Mouse (Mus musculus) left cerebral cortex, postnatal 25 days (tissue): ENCODE measurements at regions not wholly inside any gene's neighbourhood (a gene's known extent, or its start where the extent isn't known, plus 50 kb on each side); places are given as distances from the start of the nearest gene placed in this dataset.
A peak's percentile ranks its signal among the peaks of the same experiment; 100 is the strongest.

ENCODE experiments used
- DNase-seq, 2 experiments: peaks; one replicate each; pipeline ENCODE4 v3.0.0; 2022; ENCODE audit warnings: low spot score in 2 of 2, mixed read lengths in 1 of 2
- intact Hi-C: fragments of 180-260 bp; cut with DNase I; formaldehyde crosslinking; loops from one replicate; pipeline ENCODE4 v1.15.1; 2025

DNA sequence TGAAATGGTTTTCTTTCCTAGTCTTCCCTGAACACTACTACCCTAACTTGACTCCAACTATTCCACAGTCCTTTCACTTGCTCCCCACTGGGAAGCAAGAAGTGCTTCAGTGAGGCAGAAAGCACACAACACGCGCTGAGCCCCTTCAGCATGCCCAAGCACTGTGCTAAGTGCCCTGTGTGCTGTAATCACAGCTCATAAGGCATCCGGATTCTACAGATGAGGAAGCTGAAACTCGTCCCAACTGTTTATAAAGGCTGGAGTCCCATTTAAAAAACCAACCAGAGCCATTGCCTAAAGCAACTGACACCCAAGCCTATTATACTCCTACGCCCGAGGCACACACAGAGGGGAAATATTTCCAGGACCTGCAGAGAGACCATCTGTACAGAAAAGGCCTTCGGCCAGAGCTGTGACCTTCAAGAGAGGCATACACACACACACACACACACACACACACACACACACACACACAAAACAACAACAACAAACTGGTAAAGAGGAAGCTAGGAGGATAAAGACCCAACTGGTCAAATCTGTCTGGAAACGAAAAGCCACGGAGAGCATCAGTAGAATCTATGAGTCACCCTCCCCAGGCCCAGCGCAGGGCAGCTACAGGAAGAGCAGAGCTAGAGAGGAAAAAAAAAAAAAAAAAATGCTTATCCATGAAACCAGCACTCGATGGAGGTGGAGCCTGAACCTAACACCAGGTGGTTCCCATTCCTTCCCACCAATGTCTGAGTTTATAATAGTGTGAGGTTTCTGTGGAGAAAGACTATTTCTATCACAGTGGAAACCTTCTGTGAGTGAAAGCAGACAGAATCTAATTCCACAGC is 315.4 kb upstream of the Jmjd1c start:
- intact Hi-C loops: no loop called here

DNA sequence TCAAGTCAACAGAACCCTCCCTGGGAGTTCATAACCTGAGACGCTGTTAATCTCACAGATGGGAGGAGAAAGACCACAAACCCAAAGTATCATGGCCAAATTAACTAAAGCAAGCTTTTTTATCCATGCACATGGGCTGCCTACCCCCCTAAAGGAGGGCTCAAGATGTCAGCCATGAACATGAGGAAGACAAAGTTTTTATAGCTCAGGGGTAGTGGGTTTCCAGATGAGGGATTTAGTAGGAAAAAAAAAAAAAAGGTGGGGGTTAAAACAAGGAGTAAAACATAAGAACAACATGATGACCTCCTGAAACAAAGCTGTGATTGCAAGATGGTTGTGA is 314.8 kb upstream of the Jmjd1c start:
- intact Hi-C loops: no loop called here
- DNase-seq: no peak

More for the DNA sequence above, 315.4 kb upstream of the Jmjd1c start:
- no peak for DNase-seq

DNA sequence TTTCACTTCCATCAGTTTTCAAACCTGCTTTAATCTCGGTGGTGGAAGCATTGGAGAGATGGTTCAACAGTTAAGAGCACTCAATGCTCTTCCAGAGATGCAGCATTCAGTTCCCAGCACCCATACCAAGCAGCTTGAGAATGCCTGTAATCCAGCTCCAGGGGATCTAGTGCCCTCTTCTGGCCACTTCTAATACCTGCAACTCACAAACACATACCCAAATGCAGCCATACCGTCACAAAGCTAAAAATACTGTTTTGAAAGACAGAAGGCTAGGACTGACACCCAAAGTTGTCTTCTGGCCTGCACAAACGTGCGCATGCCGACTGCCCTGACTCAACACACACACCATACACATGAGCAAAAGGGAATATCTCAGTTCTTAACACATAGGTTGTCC is 313.9 kb upstream of the Jmjd1c start:
- intact Hi-C loops: no loop called here

DNA sequence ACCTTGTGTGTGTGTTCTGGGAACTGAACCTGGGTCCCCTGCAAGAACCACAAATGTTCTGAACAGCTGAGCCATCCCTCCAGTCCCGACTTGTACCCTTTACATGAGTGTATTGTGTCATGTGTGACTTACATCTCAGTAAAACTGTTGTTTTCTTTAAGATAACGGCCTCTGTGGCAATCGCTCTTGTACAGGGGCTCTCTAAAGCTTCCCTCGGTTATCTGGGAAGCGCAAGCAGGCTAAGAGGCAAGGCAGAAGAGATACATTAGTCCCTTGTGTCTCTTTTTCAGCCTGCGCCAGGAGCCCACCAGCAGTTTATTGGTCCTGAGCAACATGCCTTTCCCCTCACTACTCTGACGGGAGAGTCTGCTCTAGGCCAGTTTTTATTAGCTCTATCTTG is 308.1 kb upstream of the Jmjd1c start:
- intact Hi-C loops: no loop called here

More for the DNA sequence above, 313.9 kb upstream of the Jmjd1c start:
- DNase-seq: no peak

DNA sequence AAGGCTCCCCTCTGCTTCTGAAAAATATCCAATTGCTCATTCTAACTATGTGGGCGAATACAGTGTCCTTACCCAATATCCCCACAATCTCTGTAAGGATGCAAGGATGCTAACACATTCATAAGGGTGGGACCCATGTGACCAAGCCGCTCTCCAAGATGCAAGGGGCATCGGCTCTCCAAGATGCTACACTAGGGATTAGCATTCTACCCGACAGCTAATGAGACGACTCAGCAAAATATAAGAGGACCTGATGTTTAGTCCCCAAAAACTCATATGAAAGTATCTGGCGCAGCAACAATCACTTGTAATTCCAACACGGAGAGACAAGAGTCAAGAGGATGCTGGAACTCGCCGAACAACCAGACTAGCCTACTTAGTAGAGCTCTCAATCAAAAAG is 299.6 kb upstream of the Jmjd1c start:
- no peak for DNase-seq
- intact Hi-C loops: no loop called here

More for the DNA sequence above, 308.1 kb upstream of the Jmjd1c start:
- DNase-seq: no peak

DNA sequence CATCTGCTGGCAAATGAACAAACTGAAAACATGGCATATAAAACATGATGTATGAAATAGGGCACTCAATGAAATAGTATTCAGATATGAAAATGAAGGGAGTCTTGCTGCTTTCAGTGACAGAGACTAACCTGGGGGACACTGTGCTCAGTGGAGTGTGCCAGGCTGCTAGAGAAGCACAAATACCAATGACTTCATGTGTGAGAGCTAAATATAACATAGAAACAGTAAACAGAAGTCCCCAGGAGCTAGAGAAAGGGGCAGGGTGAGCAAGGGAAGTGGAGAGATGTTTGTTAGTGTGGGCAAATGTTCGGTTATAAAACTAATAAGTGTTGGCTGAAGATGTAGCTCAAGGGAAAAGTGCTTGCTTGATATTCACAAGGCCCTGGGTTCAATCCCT is 293.2 kb upstream of the Jmjd1c start:
- intact Hi-C loops: no loop called here

DNA sequence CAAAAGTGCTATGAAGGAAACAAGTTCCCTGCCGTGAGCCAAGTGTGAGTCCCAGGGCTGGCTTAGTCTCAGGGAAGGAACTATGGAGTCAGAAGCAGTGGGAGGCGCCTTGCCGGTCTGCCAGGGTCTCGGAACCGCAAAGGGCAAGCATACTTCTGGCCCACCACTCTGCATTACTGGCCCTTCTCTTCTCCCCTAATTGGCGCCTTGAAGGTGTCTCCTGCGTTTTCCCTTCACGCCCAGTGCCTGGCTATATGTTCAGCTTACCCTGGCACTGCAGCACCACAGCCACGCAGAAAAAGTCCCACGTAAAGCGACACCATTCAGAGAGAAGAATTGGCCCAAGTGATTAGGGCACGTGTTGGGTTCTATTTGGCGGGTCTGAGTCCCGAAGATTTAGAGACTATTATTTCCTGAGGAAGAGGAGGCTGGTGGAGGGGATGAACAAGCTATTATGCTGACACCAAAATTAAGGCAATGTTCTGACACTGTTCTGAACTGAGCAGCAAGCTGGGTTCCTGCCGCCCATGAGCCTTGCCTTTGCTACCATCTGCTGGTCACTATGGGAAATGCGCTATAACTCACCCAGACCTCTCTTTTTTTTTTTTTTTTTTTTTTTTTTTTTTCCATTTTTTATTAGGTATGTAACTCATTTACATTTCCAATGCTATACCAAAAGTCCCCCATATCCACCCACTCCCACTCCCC is 288.5 kb upstream of the Jmjd1c start:
- intact Hi-C loops: loop anchor here (5.0 kb wide), 2 partner anchors 65 to 90 kb away; no protein-coding TSS in a partner anchor
- peak; percentile 69 to 76 for DNase-seq

More for the DNA sequence above, 293.2 kb upstream of the Jmjd1c start:
- DNase-seq: no peak

DNA sequence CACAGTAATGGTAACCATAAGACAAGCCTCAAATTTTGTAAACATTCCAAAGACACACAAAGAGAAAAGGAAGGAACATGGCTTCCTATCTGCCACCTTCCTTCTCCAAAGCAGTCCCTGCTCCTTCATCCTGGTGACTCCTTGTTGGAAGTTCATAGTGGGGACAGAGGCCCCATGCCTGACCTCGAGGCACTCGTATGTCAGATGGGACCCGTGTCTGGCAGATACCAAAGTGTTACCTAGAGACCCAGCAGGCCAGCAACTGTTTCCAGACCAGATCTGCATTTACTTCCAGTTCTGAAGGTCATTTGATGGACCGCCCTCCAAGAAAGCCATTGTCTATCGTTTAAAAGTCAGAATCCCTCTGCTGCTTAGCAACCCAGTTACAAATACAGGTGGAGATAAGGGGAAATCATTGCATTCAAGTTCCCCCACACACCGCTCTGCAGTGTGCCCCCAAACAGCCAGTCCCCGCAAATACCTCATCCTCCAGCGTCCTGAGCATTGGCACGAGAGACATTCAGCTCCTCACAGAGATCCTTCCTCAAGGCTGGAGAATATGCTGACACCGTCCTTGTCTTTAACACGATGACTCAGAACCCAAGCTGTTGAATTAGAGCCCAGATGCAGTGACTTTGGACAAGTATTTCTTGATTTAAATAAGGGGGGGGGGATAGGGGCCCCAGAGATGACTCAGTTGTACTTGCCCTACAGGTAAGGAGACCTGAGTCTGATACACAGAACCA is 283.2 kb upstream of the Jmjd1c start:
- intact Hi-C loops: loop anchor here (5.0 to 10.0 kb wide), 2 partner anchors 235 to 1018 kb away; no protein-coding TSS in a partner anchor
- DNase-seq: peak in 1 of 2 experiments; percentile 49

DNA sequence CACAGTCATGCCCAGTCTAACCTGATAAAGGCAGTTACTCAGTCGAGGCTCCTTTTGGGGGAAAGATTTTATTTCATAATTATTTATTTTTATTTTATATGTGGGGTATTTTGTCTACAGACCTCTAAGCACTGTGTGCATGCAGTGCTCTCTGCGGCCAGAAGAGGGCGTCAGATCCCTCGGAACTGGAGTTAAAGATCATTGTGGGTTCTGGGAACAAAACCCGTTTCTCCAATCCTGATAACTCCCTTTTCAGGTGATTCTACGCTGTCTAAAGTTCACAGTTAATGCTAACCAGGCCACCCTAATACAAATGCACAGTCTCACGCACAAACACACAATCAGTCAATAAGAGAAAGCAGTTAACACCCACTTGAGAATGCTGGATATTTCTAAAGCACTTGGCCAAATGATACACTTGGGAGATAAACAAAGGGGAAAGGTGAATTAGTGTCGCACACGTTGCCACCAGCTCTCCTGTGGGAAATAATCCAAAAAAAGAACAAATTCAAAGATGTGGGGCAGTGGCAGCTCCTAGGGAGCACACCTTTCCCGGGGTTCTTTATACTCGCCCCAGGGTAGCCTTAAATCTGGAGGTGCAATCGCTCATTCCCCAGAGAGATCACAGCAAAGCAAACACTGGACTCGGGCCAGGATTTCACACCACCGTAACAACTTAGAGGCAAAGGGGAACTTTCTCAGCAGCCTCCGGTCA is 281.9 kb upstream of the Jmjd1c start:
- intact Hi-C loops: loop anchor here (5.0 to 10.0 kb wide), 2 partner anchors 237 to 1019 kb away; no protein-coding TSS in a partner anchor
- no peak for DNase-seq

DNA sequence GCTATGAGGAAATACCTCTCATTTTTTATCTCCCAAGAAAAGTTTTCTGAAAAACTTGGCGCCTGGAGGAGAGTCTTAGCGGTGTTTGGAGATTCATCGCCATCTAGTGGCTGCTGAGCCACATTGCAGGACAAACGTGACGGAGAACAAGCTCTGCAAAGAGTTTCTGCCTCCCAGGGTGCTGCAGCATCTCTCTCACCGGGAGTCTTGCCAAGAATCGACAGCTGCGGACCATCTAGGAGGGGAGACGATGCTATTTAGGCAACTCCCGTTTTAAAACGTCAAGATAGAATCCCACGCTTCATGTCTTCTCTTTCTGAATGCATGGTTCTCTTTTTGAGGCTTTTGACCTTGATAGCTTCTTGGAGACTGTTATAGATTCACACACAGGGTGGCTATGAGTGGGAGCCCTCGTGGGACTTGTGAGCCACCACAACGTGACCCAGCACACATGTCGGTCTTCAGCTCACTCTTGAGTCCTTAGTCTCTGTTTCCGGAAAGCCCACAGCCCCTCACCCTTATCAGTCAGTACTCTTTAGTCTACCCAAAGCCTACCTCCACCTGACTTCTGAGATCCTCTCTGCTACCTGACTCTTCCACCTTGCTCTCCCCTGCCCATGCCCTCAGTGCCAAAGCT is 281.2 kb upstream of the Jmjd1c start:
- intact Hi-C loops: loop anchor here (5.0 to 10.0 kb wide), 2 partner anchors 237 to 1020 kb away; no protein-coding TSS in a partner anchor
- peak; percentile 87 to 96 for DNase-seq

DNA sequence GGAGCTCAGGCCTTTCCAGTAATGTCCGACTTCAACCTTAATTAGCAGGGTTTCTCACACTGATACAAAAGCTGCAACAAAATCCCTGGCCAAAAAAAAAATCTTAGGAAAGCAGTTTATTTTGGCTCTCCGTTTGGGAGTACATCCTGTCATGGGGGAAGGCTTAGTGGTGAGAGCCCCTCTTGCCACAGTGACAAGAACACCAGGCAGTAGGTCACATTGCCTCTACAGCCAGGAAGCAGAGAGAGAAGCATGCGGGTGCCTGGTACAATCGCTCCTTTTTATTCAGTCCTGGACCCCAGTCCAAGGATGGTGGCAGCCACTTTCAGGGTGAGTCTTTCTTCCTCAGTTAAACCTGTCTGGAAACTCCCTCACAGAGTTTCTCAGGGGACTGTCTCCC is 280.0 kb upstream of the Jmjd1c start:
- intact Hi-C loops: loop anchor here (10.0 kb wide), 1 partner anchor 1021 kb away; no protein-coding TSS in a partner anchor
- DNase-seq: no peak

DNA sequence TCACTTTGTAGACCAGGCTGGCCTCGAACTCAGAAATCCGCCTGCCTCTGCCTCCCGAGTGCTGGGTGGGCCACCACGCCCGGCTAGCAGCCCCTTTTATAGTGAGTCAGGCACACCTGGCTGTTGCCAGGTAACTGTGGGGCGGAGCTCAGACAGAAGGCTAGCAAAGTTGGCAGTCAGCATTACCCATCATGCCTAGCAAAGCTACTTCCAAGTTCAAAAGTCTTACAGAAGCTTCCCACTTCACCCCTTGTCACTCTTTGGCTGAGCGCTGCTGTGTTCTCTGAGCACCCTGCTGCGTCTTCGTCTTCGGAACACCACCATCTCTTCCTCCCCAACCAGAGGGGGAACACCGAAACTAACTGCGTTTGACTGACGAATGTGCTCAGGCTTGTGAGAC is 279.1 kb upstream of the Jmjd1c start:
- DNase-seq: no peak
- intact Hi-C loops: loop anchor here (10.0 kb wide), 1 partner anchor 1022 kb away; no protein-coding TSS in a partner anchor

DNA sequence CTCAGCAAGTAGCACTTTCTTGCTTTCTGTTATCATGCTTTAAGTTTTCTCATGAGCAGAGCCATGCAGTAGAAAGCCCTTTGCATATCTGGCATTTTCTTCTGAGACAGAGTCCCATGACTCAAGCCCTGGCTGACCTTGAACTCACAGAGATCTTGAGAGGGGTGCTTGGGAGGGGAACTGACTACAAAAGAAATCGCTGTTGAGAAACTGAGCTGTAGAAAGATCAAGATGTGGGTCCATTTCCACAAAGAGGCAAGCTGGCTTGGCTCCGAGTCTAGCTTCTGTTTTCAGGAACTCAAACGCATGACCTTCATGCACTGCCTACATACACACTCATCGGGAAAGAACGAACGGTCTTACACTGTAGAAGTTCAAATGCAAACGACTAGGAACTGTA is 278.0 kb upstream of the Jmjd1c start:
- intact Hi-C loops: loop anchor here (10.0 kb wide), 1 partner anchor 1023 kb away; no protein-coding TSS in a partner anchor
- no peak for DNase-seq

DNA sequence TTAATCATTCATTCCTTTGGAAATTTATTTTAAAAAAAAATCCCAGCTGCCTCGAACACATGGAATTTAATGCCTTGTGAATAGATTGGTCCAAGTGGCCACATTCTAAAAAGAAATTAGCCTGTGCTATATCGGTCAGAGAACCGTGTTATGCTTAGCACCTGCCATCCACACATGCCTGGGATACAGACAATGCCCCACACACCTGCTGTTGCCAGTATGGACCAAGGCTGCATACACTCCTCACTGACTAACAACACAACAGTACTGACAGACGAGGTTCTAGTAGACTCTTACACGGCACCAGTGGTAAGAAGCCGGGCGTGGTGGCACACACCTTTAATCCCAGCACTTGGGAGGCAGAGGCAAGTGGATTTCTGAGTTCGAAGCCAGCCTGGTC is 276.4 kb upstream of the Jmjd1c start:
- intact Hi-C loops: loop anchor here (10.0 kb wide), 1 partner anchor 1025 kb away; no protein-coding TSS in a partner anchor
- no peak for DNase-seq

DNA sequence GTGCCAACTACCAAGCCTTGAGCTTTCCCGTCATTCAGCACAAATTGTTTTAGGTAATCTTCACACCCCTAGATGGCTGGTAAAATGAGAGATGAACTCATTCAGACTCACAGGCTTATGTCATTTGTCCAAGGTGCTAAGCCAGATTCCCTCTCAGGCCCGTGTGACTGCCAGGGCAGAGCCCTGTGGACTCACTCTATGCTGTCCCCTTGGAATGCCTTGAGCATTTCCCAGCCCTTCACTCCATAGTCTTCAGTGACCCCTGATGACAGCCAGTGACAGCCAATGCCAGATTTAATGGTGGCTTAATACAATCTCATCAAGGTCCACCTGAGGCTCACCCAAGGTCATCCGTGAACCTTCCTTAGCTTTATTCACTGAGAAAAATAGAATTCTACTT is 270.2 kb upstream of the Jmjd1c start:
- DNase-seq: no peak
- intact Hi-C loops: no loop called here

DNA sequence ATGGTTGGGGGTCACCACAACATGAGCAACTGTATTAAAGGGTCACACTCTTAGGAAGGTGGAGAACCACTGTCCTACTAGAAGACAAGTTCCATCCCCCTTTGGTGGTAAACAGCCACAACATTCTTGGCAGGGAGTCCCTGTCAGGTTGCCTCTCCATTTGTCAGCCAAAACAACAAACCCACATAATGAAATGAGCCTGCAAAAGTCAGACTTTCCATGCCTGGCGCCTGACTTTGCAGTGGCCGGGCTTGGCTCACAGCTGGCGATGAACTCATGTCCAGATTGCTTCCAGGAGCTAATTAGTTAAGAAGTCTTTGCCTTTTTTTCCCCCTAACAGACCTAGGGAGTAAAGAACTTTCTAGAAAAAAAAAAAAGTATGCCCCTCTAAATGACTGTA is 269.6 kb upstream of the Jmjd1c start:
- intact Hi-C loops: no loop called here

DNA sequence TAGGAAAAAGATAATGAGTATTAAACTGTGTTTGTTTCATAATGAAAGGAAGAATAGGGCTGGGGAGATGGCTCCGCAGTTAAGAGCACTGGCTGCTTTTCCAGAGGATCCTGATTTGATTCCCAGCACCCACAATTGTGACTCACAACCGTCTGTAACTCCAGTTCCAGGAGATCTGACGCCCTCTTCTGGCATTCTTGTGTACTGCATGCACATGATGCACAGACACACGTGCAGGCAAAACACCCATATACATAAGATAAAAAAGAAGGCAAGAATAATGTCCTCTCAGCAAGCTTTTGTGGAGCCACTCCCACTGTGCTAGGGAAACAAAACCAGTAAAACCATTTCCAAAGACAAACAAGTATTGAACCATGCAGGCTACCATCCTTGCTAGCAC is 261.0 kb upstream of the Jmjd1c start:
- intact Hi-C loops: no loop called here

More for the DNA sequence above, 269.6 kb upstream of the Jmjd1c start:
- DNase-seq: no peak

DNA sequence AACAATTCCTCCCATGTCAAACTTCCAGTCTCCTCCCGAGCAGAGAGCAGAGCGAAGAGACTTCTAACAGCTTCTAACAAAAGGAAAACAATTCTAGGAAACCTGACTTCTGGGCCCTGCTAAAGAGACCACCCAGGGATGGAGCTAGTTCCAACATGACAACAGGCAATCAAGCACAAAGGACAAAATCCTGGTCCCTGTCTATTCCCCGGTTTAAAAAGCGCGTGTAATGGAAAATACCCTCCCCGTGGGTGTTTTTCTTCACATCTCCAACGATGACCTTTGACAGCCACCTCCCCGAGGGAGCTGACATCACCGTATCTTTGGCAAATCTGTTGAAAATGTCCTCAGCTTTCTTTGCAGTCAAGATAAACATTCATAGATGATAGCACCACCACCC is 256.9 kb upstream of the Jmjd1c start:
- intact Hi-C loops: no loop called here
- DNase-seq: no peak

More for the DNA sequence above, 261.0 kb upstream of the Jmjd1c start:
- no peak for DNase-seq

DNA sequence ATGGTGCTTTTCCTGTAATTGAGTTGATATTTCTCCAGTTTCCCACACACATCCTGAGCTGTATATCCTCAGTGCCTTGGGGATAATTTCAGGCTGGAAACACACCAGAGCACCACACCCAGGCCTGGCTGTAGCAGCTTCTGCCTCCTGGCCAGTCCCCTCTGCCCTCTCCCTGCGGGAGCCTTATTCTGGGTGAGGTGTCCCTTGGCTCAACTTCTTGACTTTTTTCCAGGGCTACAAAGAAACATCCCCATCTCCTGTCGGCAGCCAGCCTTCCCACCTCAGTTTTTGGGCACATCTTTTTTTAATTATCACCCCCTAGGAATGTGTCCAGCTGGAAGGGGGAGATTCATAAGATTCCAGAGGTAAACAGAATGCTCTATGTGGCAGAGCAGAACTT is 252.7 kb upstream of the Jmjd1c start:
- DNase-seq: no peak
- intact Hi-C loops: no loop called here
